Mouse (Mus musculus) liver, embryonic 13.5 days (tissue): ENCODE results near the gene Ecel1. TPM values are rescaled to one million over a fixed set of nuclear protein-coding genes. Genes with fewer than 3 reads are reported as not detected.

Experiments
- ATAC-seq: fragments of 200-750 bp; cut with Nextera tagmentation; 2 replicates; pipeline ENCODE4 v1.8.0; 2017; ENCODE audit warnings: low read depth, mild to moderate bottlenecking, moderate number of reproducible peaks, moderate library complexity
- DNase-seq: peaks from one replicate; pipeline ENCODE4 v3.0.0; 2022
- H3K27ac ChIP-seq: fragments of 300-500 bp; sonication (generic); 2 replicates; pipeline ENCODE4 v1.5.1; 2015; ENCODE audit warnings: moderate library complexity, mild to moderate bottlenecking, inconsistent platforms
- H3K27me3 ChIP-seq: fragments of 300-500 bp; sonication (generic); 2 replicates; pipeline ENCODE4 v1.6.1; 2015; ENCODE audit warnings: mild to moderate bottlenecking, inconsistent platforms
- H3K36me3 ChIP-seq: fragments of 300-500 bp; sonication (generic); 2 replicates; pipeline ENCODE4 v1.6.1; 2015; ENCODE audit warnings: mild to moderate bottlenecking, inconsistent platforms
- H3K4me1 ChIP-seq: fragments of 300-500 bp; sonication (generic); replicated peaks from 2 replicates; pipeline ENCODE4 v1.6.1; 2015; ENCODE audit warnings: inconsistent platforms
- H3K4me2 ChIP-seq: fragments of 300-500 bp; sonication (generic); 2 replicates; pipeline ENCODE4 v1.6.1; 2015; ENCODE audit warnings: inconsistent platforms, mild to moderate bottlenecking, moderate library complexity
- H3K4me3 ChIP-seq: fragments of 300-500 bp; sonication (generic); replicated peaks from 2 replicates; pipeline ENCODE4 v1.5.1; 2015; ENCODE audit warnings: mild to moderate bottlenecking, inconsistent platforms
- H3K9ac ChIP-seq: fragments of 300-500 bp; sonication (generic); 2 replicates; pipeline ENCODE4 v1.6.1; 2015; ENCODE audit warnings: mild to moderate bottlenecking, inconsistent platforms
- H3K9me3 ChIP-seq: fragments of 300-500 bp; sonication (generic); replicated peaks from 2 replicates; pipeline ENCODE4 v1.6.1; 2016; ENCODE audit warnings: inconsistent platforms
- WGBS: fragments of 180-500 bp; shearing (Covaris S2); methylation state at CpG from one replicate; pipeline ENCODE4 v1.1.7; 2015; ENCODE audit not compliant: insufficient replicate concordance; 5-methylcytosine and 5-hydroxymethylcytosine counted together
- polyA plus RNA-seq: library from polyadenylated mRNA; unstranded; fragments of >200 nt; fragmentation: Nextera tagmentation; extraction: Ambion mirVana; gene quantifications from 2 replicates; pipeline ENCODE4 v1.2.1, GENCODE M21; 2015

The Ecel1 gene
- polyA plus RNA-seq, 1 experiment from 2014 or later = not detected

GRCm38 (mm10) chr1:87141550-87141949, 14.8 kb downstream of the Ecel1 start:
- Histone ChIP-seq H3K27me3 (0 out of 2 replicates have a peak, but pooled peaks cover 6% of the 10 kb centered on the region), H3K36me3 (no peaks in the 10 kb centered on the region), H3K4me3 (no peak overlapping the region), H3K9ac (no peak overlapping the region), H3K27ac (no peak overlapping the region), H3K4me2 (no peak overlapping the region), H3K4me1 (no peaks in the 10 kb centered on the region), H3K9me3 (no peaks in the 10 kb centered on the region)
- ATAC-seq (no peak), DNase-seq (no peak)
- WGBS = 64% methylated on average over 4 of the region's 4 CpGs

- no peak for ATAC-seq
- WGBS = 61% methylated on average over 4 of the region's 4 CpGs
- no peak overlapping the region for H3K4me3 ChIP-seq
Observed at GRCm38 (mm10) chr1:87131803-87132202, 24.5 kb downstream of the Ecel1 start.

GRCm38 (mm10) chr1:87127206-87128030, 28.9 kb downstream of the Ecel1 start:
- Histone ChIP-seq H3K4me3 (no peak overlapping the region), H3K27ac (no peak overlapping the region), H3K36me3 (no peaks in the 10 kb centered on the region), H3K9ac (no peak overlapping the region), H3K4me2 (no peak overlapping the region), H3K9me3 (no peaks in the 10 kb centered on the region), H3K4me1 (no peaks in the 10 kb centered on the region), H3K27me3 (peaks cover 40% of the 10 kb centered on the region)
- DNase-seq (no peak), ATAC-seq (no peak)
- WGBS = 13% methylated on average over 43 of the region's 43 CpGs

More at GRCm38 (mm10) chr1:87131803-87132202, 24.5 kb downstream of the Ecel1 start:
- Histone ChIP-seq H3K27ac (no peak overlapping the region), H3K4me2 (no peak overlapping the region), H3K36me3 (no peaks in the 10 kb centered on the region), H3K9ac (no peak overlapping the region), H3K9me3 (no peaks in the 10 kb centered on the region), H3K4me1 (no peaks in the 10 kb centered on the region), H3K27me3 (peaks cover 25% of the 10 kb centered on the region)
- DNase-seq = no peak

- no peaks in the 10 kb centered on the region for H3K36me3 ChIP-seq
- H3K9ac ChIP-seq = no peak within 1 kb of the TSS
- H3K27ac ChIP-seq = no peak within 1 kb of the TSS
- ATAC-seq (no peak), DNase-seq (no peak)
- H3K4me3 ChIP-seq = no peak within 1 kb of the TSS
- H3K9me3 ChIP-seq = no peaks in the 10 kb centered on the region
- WGBS = 58% methylated on average over 6 of the region's 6 CpGs
- peaks cover 43% of the 10 kb centered on the region for H3K27me3 ChIP-seq
- H3K4me2 ChIP-seq = no peak within 1 kb of the TSS
- H3K4me1 ChIP-seq = no peaks in the 10 kb centered on the region
Observed at GRCm38 (mm10) chr1:87124673-87125072, 31.6 kb downstream of the Ecel1 start, which contains the start of gene Akp3. TSS of gene Akp3 (plus strand) at chr1:87124973.

GRCm38 (mm10) chr1:87114784-87115183, 41.5 kb downstream of the Ecel1 start:
- WGBS = 44% methylated on average over 1 of the region's 1 CpGs
- Histone ChIP-seq H3K9ac (no peak overlapping the region), H3K27ac (no peak overlapping the region), H3K9me3 (no peaks in the 10 kb centered on the region), H3K36me3 (no peaks in the 10 kb centered on the region), H3K4me2 (no peak overlapping the region), H3K4me1 (no peaks in the 10 kb centered on the region), H3K27me3 (no peaks in the 10 kb centered on the region), H3K4me3 (no peak overlapping the region)
- no peak for DNase-seq
- no peak for ATAC-seq

GRCm38 (mm10) chr1:87111719-87112354, 44.5 kb downstream of the Ecel1 start:
- no peaks in the 10 kb centered on the region for H3K9me3 ChIP-seq
- no peaks in the 10 kb centered on the region for H3K4me1 ChIP-seq
- WGBS = 27% methylated on average over 9 of the region's 9 CpGs
- H3K4me2 ChIP-seq = no peak overlapping the region
- H3K27ac ChIP-seq = no peak overlapping the region
- H3K27me3 ChIP-seq = no peaks in the 10 kb centered on the region
- no peaks in the 10 kb centered on the region for H3K36me3 ChIP-seq
- no peak overlapping the region for H3K4me3 ChIP-seq
- no peak overlapping the region for H3K9ac ChIP-seq
- ATAC-seq (no peak), DNase-seq (no peak)

- Histone ChIP-seq H3K36me3 (no peaks in the 10 kb centered on the region), H3K4me2 (no peak overlapping the region), H3K9me3 (no peaks in the 10 kb centered on the region), H3K4me1 (no peaks in the 10 kb centered on the region), H3K27ac (no peak overlapping the region), H3K27me3 (no peaks in the 10 kb centered on the region), H3K4me3 (no peak overlapping the region), H3K9ac (no peak overlapping the region)
- DNase-seq = no peak
- no peak for ATAC-seq
- 61% methylated on average over 4 of the region's 4 CpGs for WGBS
Observed at GRCm38 (mm10) chr1:87108564-87108963, 47.8 kb downstream of the Ecel1 start.

- Histone ChIP-seq H3K27me3 (0 out of 2 replicates have a peak, but pooled peaks cover 2% of the 10 kb centered on the region), H3K9me3 (no peaks in the 10 kb centered on the region), H3K4me2 (no peak overlapping the region), H3K4me1 (no peaks in the 10 kb centered on the region; the same call in 1 of the 2 replicates), H3K36me3 (no peaks in the 10 kb centered on the region), H3K27ac (no peak overlapping the region), H3K4me3 (no peak overlapping the region), H3K9ac (no peak overlapping the region)
- ATAC-seq = no peak
- no peak for DNase-seq
- 64% methylated on average over 8 of the region's 8 CpGs for WGBS
Observed at GRCm38 (mm10) chr1:87106536-87106935, 49.8 kb downstream of the Ecel1 start.

GRCm38 (mm10) chr1:87103936-87104335, 52.4 kb downstream of the Ecel1 start:
- no peaks in the 10 kb centered on the region for H3K36me3 ChIP-seq
- H3K9ac ChIP-seq = no peak overlapping the region
- H3K4me2 ChIP-seq = no peak overlapping the region
- WGBS = 59% methylated on average over 1 of the region's 1 CpGs
- DNase-seq (no peak), ATAC-seq (no peak)
- H3K4me3 ChIP-seq = no peak overlapping the region
- no peak overlapping the region for H3K27ac ChIP-seq
- H3K9me3 ChIP-seq = no peaks in the 10 kb centered on the region
- H3K27me3 ChIP-seq = peaks cover 14% of the 10 kb centered on the region
- H3K4me1 ChIP-seq = no peaks in the 10 kb centered on the region; the same call in 1 of the 2 replicates

GRCm38 (mm10) chr1:87102114-87102513, 54.2 kb downstream of the Ecel1 start:
- no peak overlapping the region for H3K27ac ChIP-seq
- 48% methylated on average over 3 of the region's 3 CpGs for WGBS
- no peak for ATAC-seq

GRCm38 (mm10) chr1:87101411-87101810, 54.9 kb downstream of the Ecel1 start, which contains the start of gene Alpi:
TSS of gene Alpi (minus strand) at chr1:87101606.
- WGBS = 64% methylated on average over 1 of the region's 1 CpGs
- no peak for ATAC-seq
- no peak within 1 kb of the TSS for H3K27ac ChIP-seq

More at GRCm38 (mm10) chr1:87102114-87102513, 54.2 kb downstream of the Ecel1 start:
- no peak overlapping the region for H3K4me3 ChIP-seq
- H3K36me3 ChIP-seq = no peaks in the 10 kb centered on the region
- DNase-seq = no peak
- H3K4me1 ChIP-seq = peaks cover 2% of the 10 kb centered on the region; the same call in 1 of the 2 replicates
- H3K4me2 ChIP-seq = no peak overlapping the region
- no peak overlapping the region for H3K9ac ChIP-seq
- peaks cover 14% of the 10 kb centered on the region for H3K27me3 ChIP-seq
- H3K9me3 ChIP-seq = no peaks in the 10 kb centered on the region

More at GRCm38 (mm10) chr1:87101411-87101810, 54.9 kb downstream of the Ecel1 start, which contains the start of gene Alpi:
- Histone ChIP-seq H3K4me2 (no peak within 1 kb of the TSS), H3K27me3 (peaks cover 14% of the 10 kb centered on the region), H3K4me1 (peaks cover 2% of the 10 kb centered on the region; the same call in 1 of the 2 replicates), H3K9me3 (no peaks in the 10 kb centered on the region), H3K36me3 (no peaks in the 10 kb centered on the region), H3K9ac (no peak within 1 kb of the TSS), H3K4me3 (no peak within 1 kb of the TSS)
- no peak for DNase-seq
